Mouse (Mus musculus): ENCODE results near the gene Srm. TPM values are rescaled to one million over a fixed set of nuclear protein-coding genes. Genes with fewer than 3 reads are reported as not detected.

Gene Srm
- total RNA-seq, 4 experiments from 2014 or later: 16.1 to 19.6 (median 17.7) TPM

DNA sequence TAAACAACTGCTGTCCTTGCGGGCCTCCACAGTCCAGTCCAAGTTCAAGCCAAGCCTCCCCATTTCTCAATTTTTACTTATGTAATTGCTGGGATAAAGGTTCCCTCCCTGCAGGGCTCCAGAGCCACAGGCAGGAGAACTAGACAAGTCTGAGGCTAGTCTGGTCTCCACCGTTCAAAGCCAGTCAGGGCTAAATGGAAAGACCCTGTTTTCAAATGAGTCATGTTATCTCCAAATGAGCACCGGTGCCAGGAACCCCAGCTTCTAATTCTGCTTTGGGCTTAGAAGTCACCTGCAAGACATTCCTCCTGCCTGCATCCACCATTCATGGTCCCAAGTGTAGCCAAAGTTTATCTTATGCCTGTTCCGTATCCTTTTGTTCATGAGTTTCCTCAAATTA lies 10.6 kb downstream of the Srm start:
- DNase-seq (ENCODE audit: low spot score): no peak

DNA sequence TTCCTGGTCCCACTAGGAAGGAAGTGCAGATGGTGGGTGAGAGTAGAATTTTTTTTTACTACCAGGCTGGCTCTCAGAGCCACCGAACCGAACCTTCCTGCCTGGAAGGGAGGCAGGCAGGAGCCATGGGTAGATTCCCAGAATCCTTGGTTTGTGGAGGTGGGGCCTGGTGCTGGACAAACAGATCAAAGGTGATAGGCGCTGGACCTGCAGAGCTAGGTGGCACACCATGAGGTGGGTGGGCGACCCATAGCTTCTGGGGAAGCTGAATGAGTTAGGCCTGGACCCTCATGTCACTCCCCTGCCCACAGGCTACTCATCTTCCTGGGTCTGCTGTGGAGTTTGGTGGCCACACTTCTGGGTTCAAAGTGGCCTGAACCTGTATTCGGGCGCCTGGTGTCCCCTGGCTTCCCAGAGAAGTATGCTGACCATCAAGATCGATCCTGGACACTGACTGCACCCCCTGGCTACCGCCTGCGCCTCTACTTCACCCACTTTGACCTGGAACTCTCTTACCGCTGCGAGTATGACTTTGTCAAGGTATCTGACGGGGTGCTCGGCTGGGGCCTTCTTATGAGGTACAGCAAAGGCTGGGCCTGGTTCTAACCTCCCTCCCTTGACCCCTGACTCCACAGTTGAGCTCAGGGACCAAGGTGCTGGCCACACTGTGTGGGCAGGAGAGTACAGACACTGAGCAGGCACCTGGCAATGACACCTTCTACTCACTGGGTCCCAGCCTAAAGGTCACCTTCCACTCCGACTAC lies 11.2 kb downstream of the Srm start, which contains the start of gene Masp2:
TSS of gene Masp2 (plus strand) at position 198 of the 764 bp plus-strand sequence.
- no peak for DNase-seq (ENCODE audit: low spot score)

DNA sequence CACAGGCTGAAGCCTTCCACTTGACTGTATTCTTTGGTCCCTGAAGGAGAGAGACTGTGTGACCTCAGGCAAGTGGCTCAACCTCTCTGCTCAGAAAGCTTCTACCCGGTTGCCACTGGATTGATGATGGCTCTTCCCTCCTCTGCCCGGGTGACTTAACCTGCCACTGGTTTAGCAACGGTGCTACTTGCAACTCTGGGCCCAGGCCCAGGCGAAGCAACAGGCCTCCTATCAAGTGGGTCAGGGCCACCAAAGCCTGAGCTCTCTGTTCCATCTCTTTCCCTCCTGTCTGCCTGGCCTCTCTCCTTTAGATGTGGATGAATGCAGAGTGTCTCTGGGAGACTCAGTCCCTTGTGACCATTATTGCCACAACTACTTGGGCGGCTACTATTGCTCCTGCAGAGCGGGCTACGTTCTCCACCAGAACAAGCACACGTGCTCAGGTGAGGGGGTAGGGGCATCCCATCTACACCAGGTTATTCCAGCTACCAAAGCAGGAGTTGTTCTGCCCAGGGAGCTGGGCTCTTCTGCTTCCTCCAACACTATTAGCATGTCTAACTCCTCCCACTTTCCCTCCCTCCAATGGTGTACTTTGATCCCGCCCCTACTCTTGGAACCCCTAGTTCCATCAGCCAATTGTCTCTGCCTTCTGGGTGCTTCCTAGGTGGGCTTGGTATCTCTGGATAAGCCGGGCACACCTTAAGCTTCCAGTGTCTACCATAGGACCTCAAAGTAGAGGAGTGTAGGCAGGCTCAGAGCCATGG lies 12.3 kb downstream of the Srm start:
- DNase-seq (ENCODE audit: low spot score): no peak

DNA sequence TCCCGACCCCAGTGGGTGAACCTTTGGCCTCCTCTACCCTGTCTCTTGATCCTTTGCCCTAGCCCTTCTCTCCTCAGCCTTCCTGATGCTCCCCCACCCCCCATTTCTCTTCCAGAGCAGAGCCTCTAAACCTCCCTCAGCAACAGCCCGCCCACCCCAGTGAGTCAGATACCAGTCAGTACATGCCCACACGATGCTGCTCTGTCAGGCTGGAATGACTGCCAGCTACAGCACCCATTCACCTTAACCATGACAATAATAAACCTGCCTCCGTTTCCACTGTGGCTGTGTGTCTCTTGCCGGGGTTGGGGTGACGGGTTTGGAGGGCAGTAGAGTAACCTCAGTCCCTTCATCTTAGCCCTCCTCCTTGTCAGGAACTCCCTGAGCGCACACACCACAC lies 12.8 kb downstream of the Srm start:
- no peak for DNase-seq (ENCODE audit: low spot score)

DNA sequence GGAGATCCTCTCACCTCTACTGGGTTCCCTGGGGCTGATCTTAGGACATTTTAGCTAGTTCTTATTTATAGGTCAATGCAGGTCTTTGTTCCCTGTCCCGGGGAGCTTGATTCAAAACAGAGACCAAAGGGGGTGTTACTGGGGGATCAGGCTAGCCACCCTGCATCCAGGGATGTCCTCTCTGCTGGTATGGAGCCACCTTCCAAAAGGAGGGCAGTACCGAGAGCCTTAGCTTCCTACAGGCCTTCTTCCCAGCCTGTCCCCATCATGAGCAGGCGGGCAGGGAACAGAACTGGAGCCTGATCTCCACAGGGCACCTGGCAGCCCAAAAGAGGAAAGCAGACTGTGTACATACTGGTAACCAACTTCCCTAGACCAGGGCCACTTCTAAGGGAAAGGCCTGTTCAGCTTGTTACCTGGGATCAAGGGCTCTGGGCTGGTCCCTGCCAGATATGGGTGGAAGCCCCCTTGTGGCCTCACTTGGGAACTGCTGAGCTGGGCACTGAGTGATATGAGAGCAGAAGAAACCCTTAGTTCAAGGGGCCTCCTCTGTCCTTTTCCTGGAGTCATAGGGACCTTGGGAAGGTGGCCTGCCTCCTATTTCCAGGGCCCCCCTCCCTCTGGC lies 13.3 kb downstream of the Srm start:
- no peak for DNase-seq (ENCODE audit: low spot score)

DNA sequence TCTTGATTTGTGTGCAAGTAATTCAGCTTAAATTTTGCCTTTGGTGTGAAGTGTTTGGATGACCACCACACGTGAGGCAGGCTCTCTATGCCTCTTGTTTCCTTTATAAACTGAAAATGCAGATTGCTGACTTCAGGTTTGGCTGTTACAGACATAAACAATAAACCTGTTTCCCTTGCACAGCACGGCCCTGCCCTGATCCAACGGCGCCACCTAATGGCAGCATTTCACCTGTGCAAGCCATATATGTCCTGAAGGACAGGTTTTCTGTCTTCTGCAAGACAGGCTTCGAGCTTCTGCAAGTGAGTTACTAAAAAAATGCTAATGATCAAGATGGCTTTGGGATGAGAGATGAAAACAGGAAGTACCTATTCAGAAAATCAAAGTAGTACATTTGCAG lies 16.5 kb downstream of the Srm start:
- peak; percentile 65 for DNase-seq (ENCODE audit: low spot score)

DNA sequence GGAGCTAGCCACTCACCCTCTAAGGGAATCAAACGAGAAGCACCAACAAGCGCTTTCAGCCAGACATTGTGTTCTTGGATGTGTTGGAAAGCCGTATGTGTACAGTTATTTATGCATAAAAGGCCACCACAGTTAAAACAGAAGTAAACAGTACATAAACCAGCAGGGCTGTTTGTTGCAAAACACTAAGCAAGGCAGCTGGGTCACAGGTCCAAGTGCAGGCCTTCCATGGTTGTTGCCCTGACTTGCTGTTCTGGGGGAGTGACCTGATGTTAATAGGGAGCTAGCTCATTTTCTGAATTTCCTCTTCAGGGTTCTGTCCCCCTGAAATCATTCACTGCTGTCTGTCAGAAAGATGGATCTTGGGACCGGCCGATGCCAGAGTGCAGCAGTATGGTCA lies 18.5 kb downstream of the Srm start:
- no peak for DNase-seq (ENCODE audit: low spot score)

DNA sequence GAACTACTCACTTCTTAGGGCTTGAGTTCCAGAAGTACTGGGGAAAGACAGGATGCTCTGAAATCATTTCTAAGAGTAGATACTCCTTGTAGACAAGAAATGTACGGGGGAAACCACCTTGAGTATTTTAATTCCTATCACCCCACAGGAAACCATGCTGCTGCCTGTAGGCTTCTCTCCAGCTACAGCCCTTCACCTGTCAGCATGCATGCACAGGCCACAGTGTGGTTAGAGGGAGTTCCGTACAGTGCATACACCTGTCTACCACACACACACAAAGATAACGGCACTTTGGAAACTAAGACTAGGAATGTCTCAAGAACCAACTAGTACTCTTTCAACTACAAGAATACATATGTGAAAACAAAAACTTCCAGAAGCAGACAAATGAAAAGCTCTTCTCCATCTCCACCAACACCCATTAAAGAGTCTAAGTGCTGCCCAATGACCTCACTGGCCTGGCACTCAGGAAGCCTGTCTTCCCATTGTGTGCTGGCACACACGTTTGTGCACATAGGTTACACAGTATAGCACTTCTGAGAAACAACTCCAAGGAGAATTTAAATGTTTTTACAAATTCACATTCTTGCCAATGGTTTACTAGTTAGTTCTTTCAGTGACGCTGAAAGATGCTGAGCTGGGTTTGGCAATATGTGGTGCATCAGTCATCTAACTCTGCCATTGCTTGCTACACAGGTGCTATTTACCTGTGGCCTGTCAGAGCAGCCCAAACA lies 19.5 kb downstream of the Srm start:
- DNase-seq (ENCODE audit: low spot score): no peak

DNA sequence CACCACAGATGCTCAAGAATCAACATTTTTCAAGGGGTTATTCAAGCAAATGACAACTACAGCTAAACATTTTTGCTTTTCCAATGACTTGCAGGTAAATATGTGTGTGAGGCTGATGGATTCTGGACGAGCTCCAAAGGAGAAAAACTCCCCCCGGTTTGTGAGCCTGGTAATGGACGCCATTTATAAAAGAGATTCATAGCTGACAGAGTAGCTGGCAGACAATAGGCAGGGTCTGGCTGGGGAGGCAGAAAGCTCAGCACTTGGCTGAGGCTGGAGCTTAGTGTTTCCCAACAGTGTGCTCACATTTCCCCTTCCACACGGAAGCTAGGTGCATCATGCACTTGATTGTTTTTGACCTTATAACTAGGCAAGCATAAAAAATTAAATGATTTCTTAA lies 21.3 kb downstream of the Srm start:
- DNase-seq (ENCODE audit: low spot score): no peak

DNA sequence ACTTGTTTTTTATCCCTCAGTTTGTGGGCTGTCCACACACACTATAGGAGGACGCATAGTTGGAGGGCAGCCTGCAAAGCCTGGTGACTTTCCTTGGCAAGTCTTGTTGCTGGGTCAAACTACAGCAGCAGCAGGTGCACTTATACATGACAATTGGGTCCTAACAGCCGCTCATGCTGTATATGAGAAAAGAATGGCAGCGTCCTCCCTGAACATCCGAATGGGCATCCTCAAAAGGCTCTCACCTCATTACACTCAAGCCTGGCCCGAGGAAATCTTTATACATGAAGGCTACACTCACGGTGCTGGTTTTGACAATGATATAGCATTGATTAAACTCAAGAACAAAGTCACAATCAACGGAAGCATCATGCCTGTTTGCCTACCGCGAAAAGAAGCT lies 22.4 kb downstream of the Srm start:
- no peak for DNase-seq (ENCODE audit: low spot score)

DNA sequence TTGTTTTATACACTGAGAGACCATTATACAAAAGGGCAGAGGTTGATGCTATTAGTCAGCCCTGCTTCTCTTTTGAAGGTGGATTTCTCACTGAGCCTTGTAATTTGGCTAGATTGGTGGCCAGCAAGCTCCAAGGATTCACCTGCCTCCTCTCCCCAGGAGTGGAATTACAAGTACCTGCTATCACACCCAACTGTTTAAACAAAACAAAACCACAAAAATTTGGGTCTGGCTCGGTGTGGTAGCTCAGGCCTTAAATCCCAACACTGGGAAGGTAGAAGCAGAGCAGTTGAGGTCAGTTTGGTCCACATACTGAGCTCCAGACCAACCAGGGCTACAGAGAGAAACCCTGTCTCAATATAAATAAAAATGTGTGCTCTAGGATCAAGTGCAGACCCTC lies 28.5 kb downstream of the Srm start:
- no peak for DNase-seq (ENCODE audit: low spot score)

DNA sequence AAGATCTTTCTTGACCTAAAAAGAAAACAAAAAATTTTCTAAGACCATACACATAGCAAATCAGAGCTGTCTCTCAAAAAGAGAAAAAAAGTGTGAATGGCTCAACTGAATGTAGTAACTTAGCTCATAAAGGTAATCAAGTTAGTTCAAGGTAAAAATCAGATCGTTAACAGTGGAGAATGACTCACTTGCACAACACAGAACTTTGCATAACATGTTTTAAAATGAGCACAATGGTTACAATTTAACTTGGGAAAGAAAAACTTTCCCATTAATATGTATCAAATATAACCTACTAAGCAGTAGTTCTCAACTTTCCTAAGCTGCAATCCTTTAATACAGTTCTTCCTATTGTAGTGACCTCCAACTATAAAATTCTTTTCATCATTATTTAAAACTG lies 29.4 kb downstream of the Srm start:
- DNase-seq (ENCODE audit: low spot score): no peak

DNA sequence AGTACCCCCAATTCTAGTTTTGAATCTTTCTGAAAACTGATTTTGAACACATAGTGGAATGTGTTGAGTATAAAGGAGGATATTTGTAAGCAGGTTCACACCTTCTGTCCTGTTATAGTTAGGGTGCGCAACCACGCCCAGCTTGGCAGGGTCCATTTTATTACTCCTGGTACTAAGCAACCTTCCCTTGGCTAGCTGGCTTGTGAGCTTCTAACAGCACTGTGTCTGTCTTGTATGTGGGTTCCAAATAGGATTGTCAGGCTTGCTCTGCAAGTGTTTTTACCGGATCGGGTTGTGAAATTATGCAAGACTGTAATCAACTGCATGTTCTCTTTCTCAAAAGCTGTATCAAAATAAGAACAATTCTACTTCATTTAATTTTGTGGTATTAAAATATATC lies 31.2 kb downstream of the Srm start:
- no peak for DNase-seq (ENCODE audit: low spot score)

DNA sequence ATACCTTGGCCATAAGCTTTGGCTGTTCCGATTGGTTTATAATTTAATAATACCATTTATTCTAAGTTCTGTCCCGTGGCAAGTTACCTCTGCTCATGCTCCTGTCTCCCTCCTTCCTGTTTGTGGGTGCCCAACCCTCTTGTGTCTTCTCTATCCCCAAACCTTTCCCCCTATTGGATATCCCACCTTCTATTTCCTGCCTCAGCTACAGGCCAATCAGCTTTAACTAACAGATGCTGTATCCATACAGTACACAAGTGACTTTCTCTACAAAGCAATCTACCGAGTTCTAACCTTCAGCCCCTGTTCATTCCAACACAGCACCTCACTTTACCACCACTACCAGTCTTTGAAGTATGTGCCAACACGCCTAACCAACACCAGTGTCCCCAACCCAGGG lies 32.3 kb downstream of the Srm start:
- no peak for DNase-seq (ENCODE audit: low spot score)

DNA sequence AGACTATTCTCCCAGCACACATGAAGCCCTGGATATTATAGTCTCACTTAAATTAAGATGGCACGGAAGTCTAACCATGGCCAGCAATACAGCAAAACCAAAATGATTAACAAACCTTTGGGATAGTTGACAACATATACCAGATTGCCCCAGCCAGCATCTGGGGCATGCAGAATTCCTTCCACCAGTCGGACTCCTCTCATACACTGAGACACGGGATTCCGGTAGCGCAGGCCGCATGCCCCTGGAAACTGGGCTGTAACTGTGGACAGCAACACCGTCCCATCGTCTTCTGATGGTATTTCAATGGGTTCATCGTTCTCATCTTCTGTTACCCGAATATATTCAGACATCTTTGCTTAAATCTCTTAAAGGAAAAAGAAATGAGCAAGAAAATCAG lies 33.7 kb downstream of the Srm start:
- no peak for DNase-seq (ENCODE audit: low spot score)

DNA sequence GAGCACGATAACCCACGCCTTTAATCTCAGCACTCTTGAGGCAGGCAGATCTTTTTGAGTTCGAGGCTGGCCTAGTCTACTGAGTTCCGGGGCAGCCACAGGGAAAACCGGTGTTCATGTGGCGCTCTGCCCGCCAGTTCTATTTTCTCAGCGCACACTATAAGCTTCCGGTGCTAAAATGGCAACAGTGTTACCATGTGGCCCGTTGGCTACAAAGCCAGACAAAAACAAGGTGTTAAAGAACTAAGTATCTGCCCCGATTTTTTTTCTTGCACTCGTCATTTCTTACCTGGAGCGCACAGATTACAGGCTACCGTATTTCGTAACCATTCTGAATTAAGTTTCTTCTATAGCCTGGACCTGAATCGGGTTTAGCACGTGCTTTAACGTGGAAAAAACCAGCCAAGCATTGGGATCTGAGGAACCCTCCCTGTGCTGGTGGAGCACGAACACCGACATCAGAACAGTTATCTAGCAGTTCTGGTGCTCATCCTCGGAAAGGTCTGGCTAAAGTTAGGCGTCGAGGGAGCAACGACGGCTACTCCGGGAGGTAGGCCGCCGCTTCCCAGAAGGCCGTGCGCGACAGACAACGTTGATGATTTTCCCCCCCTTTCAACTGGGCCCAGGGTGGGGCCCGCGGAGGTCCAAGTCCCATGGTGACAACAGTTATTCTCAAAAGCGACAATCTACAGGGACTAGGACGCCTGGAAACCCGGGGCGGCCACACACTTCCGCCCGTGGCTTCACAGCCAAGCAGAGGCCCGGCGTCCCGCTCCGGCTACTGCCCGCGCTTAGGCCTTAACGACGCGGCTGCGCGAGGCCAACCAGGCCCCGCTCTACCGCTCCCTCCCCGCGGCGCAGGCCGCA lies 34.7 kb downstream of the Srm start:
- DNase-seq (ENCODE audit: low spot score): no peak

DNA sequence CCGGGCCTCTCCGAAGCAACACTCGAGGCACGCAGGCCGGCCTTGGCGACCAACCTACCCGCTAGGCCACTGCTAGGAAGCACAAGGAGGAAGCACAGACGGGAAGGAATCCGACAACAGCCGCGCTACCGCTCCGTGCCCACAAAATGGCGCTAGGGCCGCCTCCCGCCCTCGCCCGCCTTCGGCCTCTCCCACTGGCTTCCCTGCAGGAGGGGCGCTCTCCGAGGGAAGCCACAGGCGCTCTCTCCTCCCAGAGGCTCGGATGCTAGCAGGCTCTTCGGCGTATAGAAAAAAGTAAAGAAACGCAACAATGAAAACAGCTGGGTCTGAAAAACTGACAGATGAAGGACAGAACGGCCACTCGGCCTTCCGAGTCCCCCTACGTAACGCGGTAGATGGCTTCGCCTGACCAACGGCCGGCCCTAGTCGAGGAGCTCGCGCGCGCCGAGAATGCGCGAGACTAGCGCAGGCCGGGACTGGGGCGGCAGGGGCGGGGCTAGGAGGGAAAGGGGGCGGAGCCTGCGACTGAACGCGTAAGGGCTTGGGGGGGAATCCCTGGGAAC lies 35.4 kb downstream of the Srm start, which contains the start of gene Tardbp:
TSS of gene Tardbp (minus strand) at position 397 of the 563 bp plus-strand sequence.
- peak; percentile 94 for DNase-seq (ENCODE audit: low spot score)

DNA sequence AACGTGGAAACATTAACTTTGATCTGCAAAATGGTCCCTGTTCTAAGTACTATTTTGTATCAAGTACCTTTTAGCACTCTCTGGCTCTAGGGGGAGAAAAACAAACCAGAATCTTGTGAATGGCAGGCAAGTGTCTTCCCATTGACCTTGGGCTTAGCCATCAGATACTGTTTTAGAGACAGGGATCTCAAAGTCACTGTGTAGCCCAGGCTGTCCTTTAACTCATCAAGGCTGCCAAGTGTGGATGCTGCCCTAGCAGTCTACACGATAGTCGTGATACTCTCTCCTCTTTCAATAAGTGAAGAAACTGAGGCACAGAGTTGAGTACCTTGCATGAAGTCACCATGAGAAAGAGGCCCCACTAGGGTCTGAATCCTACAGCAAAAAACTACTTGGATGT lies 35.9 kb downstream of the Srm start:
- DNase-seq (ENCODE audit: low spot score): no peak

DNA sequence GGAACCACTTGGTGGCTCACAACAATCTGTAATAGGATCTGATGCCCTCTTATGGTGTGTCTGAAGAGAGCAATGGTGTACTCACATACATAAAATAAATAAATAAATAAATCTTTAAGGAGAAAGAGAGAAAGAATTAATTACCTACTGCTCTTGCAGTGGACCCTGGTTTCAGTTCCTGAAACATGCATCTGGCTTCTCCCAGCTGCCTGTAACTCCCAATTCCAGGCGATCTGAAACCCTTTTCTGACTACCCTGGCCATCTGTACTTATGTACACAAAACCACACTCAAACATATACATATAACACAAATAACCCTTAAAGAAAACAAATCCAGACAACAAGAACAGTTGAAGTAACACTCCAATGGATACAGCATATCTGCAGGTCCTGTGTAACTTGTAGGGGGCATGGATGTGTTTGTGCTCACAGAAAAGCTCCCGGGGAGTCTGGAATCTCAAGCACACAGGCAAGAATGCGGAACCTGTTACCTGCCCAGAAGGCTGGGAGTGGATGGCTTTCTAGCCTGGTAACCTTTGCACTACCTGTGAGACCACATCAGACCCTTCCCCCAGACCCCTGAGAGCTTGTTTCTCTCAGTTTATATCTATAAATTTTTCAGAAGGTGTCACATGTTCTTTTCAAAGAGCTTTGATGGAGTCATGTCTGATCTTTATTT lies 40.9 kb downstream of the Srm start:
- no peak for DNase-seq (ENCODE audit: low spot score)

All from heart, adult 8-10 months (tissue).